8 mouse cellular contexts compared by ENCODE assay signal in genomic region chr14:122405897-122406540, GRCm38 (mm10). TPM values are rescaled to one million over a fixed set of nuclear protein-coding genes. Genes with fewer than 3 reads are reported as not detected.
A peak's percentile ranks its signal among the peaks of the same experiment; 100 is the strongest.
DNase-seq lines count a peak whose midpoint lies in the region; ATAC-seq and TF ChIP-seq lines count a peak whose summit lies in the region.

No protein-coding gene starts in this region.

- no peak for ATAC-seq in liver, embryonic 11.5 days (replicated peaks; ENCODE audit: low FRiP score)
- ATAC-seq in forebrain, embryonic 12.5 days (ENCODE audit: low FRiP score), result no peak
- no peak for ATAC-seq in limb, embryonic 12.5 days (ENCODE audit: insufficient number of reproducible peaks, insufficient read depth, low FRiP score, low TSS enrichment, low read depth)

- WGBS in liver, embryonic 11.5 days, result 2% methylated on average over 18 of the region's 18 CpGs
- WGBS in forebrain, embryonic 12.5 days, result under 1% methylated on average over 18 of the region's 18 CpGs
- WGBS in limb, embryonic 12.5 days, result under 1% methylated on average over 18 of the region's 18 CpGs
- 7% methylated on average over 18 of the region's 18 CpGs for WGBS in small intestine, adult 2 months

- peak overlapping the region; percentile 35 for H3K4me3 ChIP-seq in liver, embryonic 11.5 days (ENCODE audit: low read depth, low read length)
- H3K4me3 ChIP-seq in forebrain, embryonic 12.5 days (replicated peaks), result peak overlapping the region; percentile 42
- peak overlapping the region; percentile 43 for H3K4me3 ChIP-seq in limb, embryonic 12.5 days (replicated peaks)
- H3K4me3 ChIP-seq in small intestine, adult 2 months (ENCODE audit: low read depth, low read length), result peak overlapping the region; percentile 42

- peak overlapping the region; percentile 70 for H3K4me2 ChIP-seq in liver, embryonic 11.5 days
- peak overlapping the region; percentile 83 for H3K4me2 ChIP-seq in forebrain, embryonic 12.5 days
- H3K4me2 ChIP-seq in limb, embryonic 12.5 days, result peak overlapping the region; percentile 91

- no peak for TF ChIP-seq CTCF in small intestine, adult 2 months (IDR thresholded peaks at IDR 0.05; ENCODE audit: extremely low read depth, insufficient read length, insufficient replicate concordance, low read depth, low read length)

- no peaks in the 10 kb centered on the region for H3K9me3 ChIP-seq in liver, embryonic 11.5 days (ENCODE audit: control insufficient read depth, low read length)
- H3K9me3 ChIP-seq in forebrain, embryonic 12.5 days, result no peaks in the 10 kb centered on the region
- H3K9me3 ChIP-seq in limb, embryonic 12.5 days, result no peaks in the 10 kb centered on the region

- peaks cover 43% of the 10 kb centered on the region for H3K27me3 ChIP-seq in liver, embryonic 11.5 days (replicated peaks; ENCODE audit: control insufficient read depth, insufficient read depth, low read length)
- H3K27me3 ChIP-seq in forebrain, embryonic 12.5 days, result peaks cover 86% of the 10 kb centered on the region
- H3K27me3 ChIP-seq in limb, embryonic 12.5 days, result peaks cover 60% of the 10 kb centered on the region
- peaks cover 15% of the 10 kb centered on the region for H3K27me3 ChIP-seq in small intestine, adult 2 months (ENCODE audit: control insufficient read depth, insufficient read depth, low read length)

- peaks cover 3% of the 10 kb centered on the region; the same call in 1 of the 2 replicates for H3K4me1 ChIP-seq in liver, embryonic 11.5 days (replicated peaks; ENCODE audit: control insufficient read depth, insufficient read depth, low read length)
- peaks cover 43% of the 10 kb centered on the region for H3K4me1 ChIP-seq in forebrain, embryonic 12.5 days
- peaks cover 41% of the 10 kb centered on the region for H3K4me1 ChIP-seq in limb, embryonic 12.5 days (replicated peaks)
- H3K4me1 ChIP-seq in small intestine, adult 2 months (ENCODE audit: control insufficient read depth, insufficient read depth, insufficient read length, low read length), result no peaks in the 10 kb centered on the region

- TF ChIP-seq POLR2A in small intestine, adult 2 months (IDR thresholded peaks at IDR 0.05; ENCODE audit: low read depth, low read length), result no peak

- H3K9ac ChIP-seq in liver, embryonic 11.5 days (ENCODE audit: low read depth, low read length), result no peak overlapping the region
- peak overlapping the region; percentile 57 for H3K9ac ChIP-seq in forebrain, embryonic 12.5 days
- peak overlapping the region; percentile 60; the same call in 1 of the 2 replicates for H3K9ac ChIP-seq in limb, embryonic 12.5 days (replicated peaks)

- DNase-seq in liver, embryonic 11.5 days (ENCODE audit: low spot score), result peak; percentile 33
- no peak for DNase-seq in liver
- DNase-seq in thymus, postnatal 14 days, result no peak
- DNase-seq in spleen, postnatal 4 days (ENCODE audit: low spot score in 2 of 2), result no peak
- no peak for DNase-seq in left cerebral cortex, adult 11 months (ENCODE audit: low spot score)

- H3K27ac ChIP-seq in liver, embryonic 11.5 days (ENCODE audit: low read depth, low read length), result no peak overlapping the region
- H3K27ac ChIP-seq in forebrain, embryonic 12.5 days, result peak overlapping the region; percentile 85
- no peak overlapping the region for H3K27ac ChIP-seq in limb, embryonic 12.5 days
- no peak overlapping the region for H3K27ac ChIP-seq in small intestine, adult 2 months (ENCODE audit: insufficient read depth, low read depth, low read length)

- H3K36me3 ChIP-seq in liver, embryonic 11.5 days (ENCODE audit: control insufficient read depth, insufficient read depth, low read length), result no peaks in the 10 kb centered on the region
- no peaks in the 10 kb centered on the region for H3K36me3 ChIP-seq in forebrain, embryonic 12.5 days (replicated peaks)
- no peaks in the 10 kb centered on the region for H3K36me3 ChIP-seq in limb, embryonic 12.5 days
- H3K36me3 ChIP-seq in small intestine, adult 2 months (ENCODE audit: control insufficient read depth, insufficient read depth, low read length), result no peaks in the 10 kb centered on the region

RNA-seq across cellular contexts. Expression of gene Gm5089, which starts 44.9 kb away (rescaled TPM):
- polyA plus RNA-seq in liver, embryonic 11.5 days (2014; fragmentation: Nextera tagmentation; extraction: Ambion mirVana), result not detected in 2 replicates
- 1.6 and 2.1 TPM in 2 replicates for polyA plus RNA-seq in forebrain, embryonic 12.5 days (2016; fragmentation: Nextera tagmentation; extraction: Ambion mirVana)
- 0.14 and 0.23 TPM in 2 replicates for polyA plus RNA-seq in limb, embryonic 12.5 days (2016; fragmentation: Nextera tagmentation; extraction: Ambion mirVana)
- polyA plus RNA-seq in small intestine, adult 2 months (2012; rRNA removed), result not detected in 2 replicates

RNA-seq across cellular contexts. Expression of gene Zic5, which starts 59.5 kb away (rescaled TPM):
- polyA plus RNA-seq in liver, embryonic 11.5 days (2014; fragmentation: Nextera tagmentation; extraction: Ambion mirVana), result 0.16 TPM in 1 of 2 replicates, not detected in the other
- 18.6 and 25.8 TPM in 2 replicates for polyA plus RNA-seq in forebrain, embryonic 12.5 days (2016; fragmentation: Nextera tagmentation; extraction: Ambion mirVana)
- 8.0 TPM in 2 replicates for polyA plus RNA-seq in limb, embryonic 12.5 days (2016; fragmentation: Nextera tagmentation; extraction: Ambion mirVana)
- not detected in 2 replicates for polyA plus RNA-seq in small intestine, adult 2 months (2012; rRNA removed)
